Mouse (Mus musculus): ENCODE measurements at regions not wholly inside any gene's neighbourhood (a gene's known extent, or its start where the extent isn't known, plus 50 kb on each side); places are given as distances from the start of the nearest gene placed in this dataset.

- no peak for DNase-seq (ENCODE audit: low spot score in 2 of 2)
Measured at GRCm38 (mm10) chr2:161166681-161167080, 57.8 kb upstream of the Chd6 start.

GRCm38 (mm10) chr2:161165495-161165894 lies 56.6 kb upstream of the Chd6 start:
- DNase-seq (ENCODE audit: low spot score in 2 of 2) = no peak

GRCm38 (mm10) chr2:161164320-161164719 lies 55.4 kb upstream of the Chd6 start:
- no peak for DNase-seq (ENCODE audit: low spot score in 2 of 2)

Measured in right cerebral cortex, postnatal 36 days (tissue).